Mouse (Mus musculus) liver, embryonic 11.5 days (tissue): ENCODE measurements around the gene Rgs12. TPM values are rescaled to one million over a fixed set of nuclear protein-coding genes. Genes with fewer than 3 reads are reported as not detected.

Experiments used
- ATAC-seq: fragments of 200-750 bp; cut with Nextera tagmentation; replicated peaks from 2 replicates; pipeline ENCODE4 v1.8.0; 2017; ENCODE audit warnings: moderate number of reproducible peaks, mild to moderate bottlenecking, moderate TSS enrichment, moderate library complexity; ENCODE audit not compliant: low FRiP score
- DNase-seq: peaks from one replicate; pipeline ENCODE4 v3.0.0-alpha.2; 2017; ENCODE audit warnings: low spot score
- H3K27ac ChIP-seq: fragments of 300-500 bp; sonication (generic); 2 replicates; pipeline ENCODE4 v1.5.1; 2014; ENCODE audit warnings: mild to moderate bottlenecking, low read depth, low read length, control low read depth
- H3K27me3 ChIP-seq: fragments of 300-500 bp; sonication (generic); replicated peaks from 2 replicates; pipeline ENCODE4 v1.6.1; 2014; ENCODE audit warnings: low read length, mixed read lengths; ENCODE audit not compliant: control insufficient read depth, insufficient read depth
- H3K36me3 ChIP-seq: fragments of 300-500 bp; sonication (generic); 2 replicates; pipeline ENCODE4 v1.6.1; 2014; ENCODE audit warnings: mild to moderate bottlenecking, low read length, moderate library complexity, mixed read lengths; ENCODE audit not compliant: control insufficient read depth, insufficient read depth
- H3K4me1 ChIP-seq: fragments of 300-500 bp; sonication (generic); replicated peaks from 2 replicates; pipeline ENCODE4 v1.6.1; 2014; ENCODE audit warnings: low read length, mixed read lengths; ENCODE audit not compliant: control insufficient read depth, insufficient read depth
- H3K4me2 ChIP-seq: fragments of 300-500 bp; sonication (generic); 2 replicates; pipeline ENCODE4 v1.6.1; 2014; ENCODE audit warnings: mild to moderate bottlenecking, control low read depth, moderate library complexity
- H3K4me3 ChIP-seq: fragments of 300-500 bp; sonication (generic); 2 replicates; pipeline ENCODE4 v1.5.1; 2014; ENCODE audit warnings: low read depth, low read length, control low read depth
- H3K9ac ChIP-seq: fragments of 300-500 bp; sonication (generic); 2 replicates; pipeline ENCODE4 v1.6.1; 2014; ENCODE audit warnings: low read depth, low read length, control low read depth
- H3K9me3 ChIP-seq: fragments of 300-500 bp; sonication (generic); 2 replicates; pipeline ENCODE4 v1.6.1; 2016; ENCODE audit warnings: low read length, inconsistent platforms, mixed read lengths; ENCODE audit not compliant: control insufficient read depth
- WGBS: fragments of 180-500 bp; shearing (Covaris S2); extraction: QIAGEN DNeasy Blood & Tissue Kit; methylation state at CpG from one replicate; pipeline ENCODE4 v1.1.7; 2014; 5-methylcytosine and 5-hydroxymethylcytosine counted together
- polyA plus RNA-seq: library from polyadenylated mRNA; unstranded; fragments of >200 nt; fragmentation: Nextera tagmentation; extraction: Ambion mirVana; gene quantifications from 2 replicates; pipeline ENCODE4 v1.2.1, GENCODE M21; 2014

The Rgs12 gene
- polyA plus RNA-seq, 1 experiment from 2014 or later: 38.8 TPM

GRCm38 (mm10) chr5:35014036-35014435, 64.8 kb downstream of the Rgs12 start:
- H3K27me3 ChIP-seq: no peaks in the 10 kb centered on the region
- no peak for ATAC-seq
- peaks cover 7% of the 10 kb centered on the region; the same call in 1 of the 2 replicates for H3K36me3 ChIP-seq
- WGBS: 86% methylated on average over 6 of the region's 6 CpGs
- H3K27ac ChIP-seq: no peak overlapping the region
- no peaks in the 10 kb centered on the region for H3K9me3 ChIP-seq
- no peak overlapping the region for H3K4me3 ChIP-seq
- no peak overlapping the region for H3K4me2 ChIP-seq
- no peak overlapping the region for H3K9ac ChIP-seq
- DNase-seq: no peak
- peaks cover 5% of the 10 kb centered on the region; the same call in 1 of the 2 replicates for H3K4me1 ChIP-seq

DNA sequence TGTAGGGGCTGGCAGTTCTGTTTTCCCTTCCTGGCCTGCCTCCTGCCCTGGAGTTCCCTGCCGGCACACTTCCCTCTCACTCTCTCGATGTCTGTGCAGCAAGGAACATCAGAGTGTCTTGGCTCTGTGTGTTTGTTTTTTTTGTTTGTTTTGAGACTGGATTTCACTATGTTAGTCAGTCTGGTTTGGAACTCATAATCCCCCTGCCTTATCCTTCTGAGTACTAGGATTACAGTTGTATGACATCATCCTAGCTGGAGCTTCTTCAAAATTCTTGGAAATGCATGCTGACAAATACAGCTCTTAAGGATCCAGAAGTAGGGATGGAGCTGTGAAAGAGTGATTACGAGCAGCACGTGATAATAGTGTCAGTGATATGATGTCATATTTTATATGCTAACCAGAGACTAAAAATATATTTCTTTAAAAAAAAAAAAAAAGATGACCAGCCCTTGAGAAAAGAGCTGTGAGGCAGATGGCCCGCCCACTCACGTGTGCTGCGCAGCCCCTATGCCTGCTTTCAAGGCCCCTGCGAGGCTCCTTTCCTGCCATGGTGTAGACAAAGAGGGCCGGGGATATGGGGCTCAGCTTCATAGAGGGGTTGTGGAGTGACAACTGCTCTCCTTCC, 70.5 kb downstream of the Rgs12 start:
- H3K36me3 ChIP-seq: peaks cover 6% of the 10 kb centered on the region; the same call in 1 of the 2 replicates
- WGBS: 74% methylated on average over 9 of the region's 9 CpGs

DNA sequence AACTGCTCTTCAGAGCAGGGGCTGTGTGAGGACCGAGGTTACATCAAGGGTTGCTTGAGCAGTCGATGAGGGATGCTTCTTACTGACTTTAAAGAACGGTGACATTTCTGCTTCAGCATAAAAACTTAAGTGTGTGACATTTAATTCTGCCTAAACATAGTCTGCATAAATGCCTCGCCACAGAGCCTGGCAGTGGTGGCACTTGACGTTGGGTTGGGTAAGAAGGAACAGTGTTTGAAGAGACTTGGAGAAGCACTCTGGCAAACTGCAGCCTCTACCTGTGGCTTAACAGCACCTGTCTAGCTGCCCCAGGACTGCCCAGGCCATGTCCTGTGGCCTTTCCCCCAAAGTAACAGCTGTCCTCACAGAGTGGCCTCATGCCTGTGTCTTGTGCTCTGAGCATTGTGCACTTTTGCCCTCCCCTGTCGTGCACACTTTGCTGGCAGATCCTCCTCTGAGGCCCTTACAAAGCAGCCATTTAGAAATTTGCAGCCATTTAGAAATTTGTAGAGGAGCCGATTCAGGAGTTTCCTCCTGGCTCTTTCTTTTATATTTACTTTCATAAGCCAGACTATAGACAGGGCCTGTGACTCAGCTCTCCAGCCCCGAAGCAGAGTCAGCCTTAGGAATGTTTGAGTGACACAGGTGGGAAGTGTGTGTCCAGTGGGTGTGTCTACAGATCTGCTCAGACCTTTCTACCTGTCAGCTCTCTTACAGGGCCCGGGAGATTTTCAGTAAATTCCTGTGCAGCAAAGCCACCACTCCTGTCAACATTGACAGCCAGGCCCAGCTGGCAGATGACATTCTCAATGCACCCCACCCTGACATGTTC, 71.4 kb downstream of the Rgs12 start:
- H3K27me3 ChIP-seq: no peaks in the 10 kb centered on the region
- H3K36me3 ChIP-seq: peaks cover 9% of the 10 kb centered on the region; the same call in 1 of the 2 replicates
- H3K4me3 ChIP-seq: no peak overlapping the region
- H3K4me1 ChIP-seq: no peaks in the 10 kb centered on the region
- H3K4me2 ChIP-seq: no peak overlapping the region
- no peak overlapping the region for H3K9ac ChIP-seq
- no peak overlapping the region for H3K27ac ChIP-seq
- WGBS: 84% methylated on average over 9 of the region's 9 CpGs
- ATAC-seq: no peak
- H3K9me3 ChIP-seq: no peaks in the 10 kb centered on the region
- DNase-seq: no peak

More for the DNA sequence above, 70.5 kb downstream of the Rgs12 start:
- Histone ChIP-seq H3K4me1 (no peaks in the 10 kb centered on the region), H3K4me3 (no peak overlapping the region), H3K27ac (no peak overlapping the region), H3K4me2 (no peak overlapping the region), H3K9me3 (no peaks in the 10 kb centered on the region), H3K9ac (no peak overlapping the region), H3K27me3 (no peaks in the 10 kb centered on the region)
- no peak for ATAC-seq
- DNase-seq: no peak

DNA sequence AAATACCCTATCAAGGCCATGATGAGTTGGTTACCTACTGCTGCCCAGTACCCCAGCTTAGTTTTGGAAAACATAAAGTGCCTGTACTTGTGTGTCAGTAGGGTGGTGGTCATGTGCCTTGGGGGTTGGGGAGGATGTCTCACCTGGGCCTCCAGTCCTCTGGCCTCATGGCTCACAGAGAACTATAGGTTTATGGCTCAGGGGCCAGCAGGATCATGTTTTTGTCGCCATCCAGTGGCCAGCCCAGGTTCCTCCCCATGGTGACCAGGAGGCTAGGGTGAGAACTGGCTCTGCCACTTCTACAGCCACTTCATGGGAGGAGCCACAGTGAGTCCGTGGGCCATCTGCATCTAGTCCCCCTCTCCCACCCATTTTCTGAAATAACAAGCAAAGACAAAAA, 75.7 kb downstream of the Rgs12 start:
- Histone ChIP-seq H3K9ac (no peak overlapping the region), H3K36me3 (peaks cover 24% of the 10 kb centered on the region), H3K4me1 (no peaks in the 10 kb centered on the region), H3K27me3 (no peaks in the 10 kb centered on the region), H3K4me3 (no peak overlapping the region), H3K9me3 (no peaks in the 10 kb centered on the region), H3K27ac (no peak overlapping the region), H3K4me2 (no peak overlapping the region)
- 16% methylated on average over 2 of the region's 2 CpGs for WGBS
- ATAC-seq (peak; percentile 48; the same call in 1 of the 2 replicates), DNase-seq (peak; percentile 54)

DNA sequence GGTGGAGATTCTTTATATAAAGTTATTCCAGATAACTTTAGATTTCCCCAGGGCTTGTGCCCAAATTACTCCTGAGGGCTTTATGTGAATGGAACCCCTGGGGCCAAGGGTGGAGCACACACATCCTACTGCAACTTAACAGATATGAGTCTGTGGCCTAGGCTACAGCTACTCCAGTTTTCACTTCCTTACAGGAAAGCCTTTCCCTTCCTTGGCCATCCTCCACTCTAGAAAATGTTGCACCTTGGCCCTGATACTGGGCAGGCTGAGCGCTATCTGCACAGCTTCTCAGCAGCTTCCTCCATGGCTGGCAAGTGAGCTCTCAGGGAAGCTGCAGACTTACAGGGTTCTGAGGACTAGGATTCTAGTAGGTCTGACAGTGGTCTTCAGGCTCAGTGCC, 80.1 kb downstream of the Rgs12 start:
- H3K27me3 ChIP-seq: no peaks in the 10 kb centered on the region
- no peak overlapping the region for H3K9ac ChIP-seq
- H3K4me2 ChIP-seq: no peak overlapping the region
- no peak overlapping the region for H3K27ac ChIP-seq
- no peak for ATAC-seq
- peaks cover 25% of the 10 kb centered on the region for H3K36me3 ChIP-seq
- DNase-seq: no peak
- whole genome bisulfite sequencing: 77% methylated on average over 1 of the region's 1 CpGs
- peaks cover 9% of the 10 kb centered on the region for H3K4me1 ChIP-seq
- H3K9me3 ChIP-seq: no peaks in the 10 kb centered on the region
- no peak overlapping the region for H3K4me3 ChIP-seq

GRCm38 (mm10) chr5:35029755-35030154, 80.5 kb downstream of the Rgs12 start:
- DNase-seq (no peak), ATAC-seq (no peak)
- H3K9me3 ChIP-seq: no peaks in the 10 kb centered on the region
- no peaks in the 10 kb centered on the region for H3K27me3 ChIP-seq
- no peak overlapping the region for H3K9ac ChIP-seq
- no peak overlapping the region for H3K27ac ChIP-seq
- 88% methylated on average over 5 of the region's 5 CpGs for WGBS
- H3K4me3 ChIP-seq: no peak overlapping the region
- peaks cover 25% of the 10 kb centered on the region for H3K36me3 ChIP-seq
- H3K4me2 ChIP-seq: no peak overlapping the region
- peaks cover 14% of the 10 kb centered on the region for H3K4me1 ChIP-seq

GRCm38 (mm10) chr5:35033068-35033467, 83.8 kb downstream of the Rgs12 start:
- no peak overlapping the region for H3K4me2 ChIP-seq
- no peak for ATAC-seq
- no peak overlapping the region for H3K27ac ChIP-seq
- no peaks in the 10 kb centered on the region for H3K9me3 ChIP-seq
- H3K27me3 ChIP-seq: no peaks in the 10 kb centered on the region
- WGBS: 77% methylated on average over 5 of the region's 5 CpGs
- no peak overlapping the region for H3K4me3 ChIP-seq
- H3K36me3 ChIP-seq: peaks cover 15% of the 10 kb centered on the region
- H3K4me1 ChIP-seq: peaks cover 27% of the 10 kb centered on the region
- H3K9ac ChIP-seq: no peak overlapping the region
- no peak for DNase-seq

DNA sequence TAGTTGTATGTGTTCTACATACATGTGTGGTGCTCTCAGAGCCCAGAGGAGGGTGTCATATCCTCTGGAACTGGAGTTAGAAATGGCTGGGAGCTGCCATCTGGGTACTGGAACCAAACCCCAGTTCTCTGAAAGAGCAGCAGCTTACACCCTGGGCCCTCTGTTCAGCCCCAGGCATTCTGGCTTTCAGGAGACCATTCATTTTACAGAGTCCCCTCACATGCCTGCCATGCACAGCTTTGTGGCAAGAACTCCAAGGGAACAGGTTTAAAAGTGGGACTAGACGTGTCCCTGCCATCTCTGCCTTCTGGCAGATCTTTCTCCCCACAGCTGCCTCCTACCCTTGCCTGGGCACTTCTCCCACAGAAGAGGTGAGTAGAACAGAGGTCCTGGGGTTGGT, 84.4 kb downstream of the Rgs12 start:
- H3K27me3 ChIP-seq: no peaks in the 10 kb centered on the region
- peak overlapping the region; percentile 7; the same call in 1 of the 2 replicates for H3K27ac ChIP-seq
- ATAC-seq: no peak
- no peak overlapping the region for H3K4me3 ChIP-seq
- H3K9ac ChIP-seq: no peak overlapping the region
- no peak for DNase-seq
- 67% methylated on average over 1 of the region's 1 CpGs for WGBS
- no peaks in the 10 kb centered on the region for H3K9me3 ChIP-seq
- H3K4me1 ChIP-seq: peaks cover 27% of the 10 kb centered on the region
- peaks cover 11% of the 10 kb centered on the region for H3K36me3 ChIP-seq
- H3K4me2 ChIP-seq: no peak overlapping the region
